Comparison of ENCODE assay signal across 23 mouse cellular contexts in the genomic region with DNA sequence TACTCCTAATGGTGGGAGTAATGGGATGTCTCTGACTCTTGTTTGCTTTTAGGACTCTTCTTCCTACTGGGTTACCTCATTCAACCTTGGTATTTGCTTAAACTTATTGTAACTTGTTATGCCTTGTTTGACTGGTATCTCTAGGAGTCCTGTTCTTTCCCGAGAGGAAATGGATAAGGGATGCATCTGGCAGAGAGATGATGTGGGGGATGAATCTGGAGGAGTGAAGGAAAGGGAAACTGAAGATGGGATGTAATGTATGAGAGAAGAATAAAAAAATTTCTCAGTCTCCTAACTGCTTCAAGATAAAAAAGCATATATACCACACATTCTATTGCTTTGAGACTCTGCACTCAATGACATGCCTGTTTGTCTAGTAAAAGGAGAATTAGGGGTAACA. TPM values are rescaled to one million over a fixed set of nuclear protein-coding genes. Genes with fewer than 3 reads are reported as not detected.
DNase-seq lines count a peak whose midpoint lies in the region; TF ChIP-seq lines count a peak whose summit lies in the region.
"Had no signal": no experiment of that assay in that cellular context is flagged by ENCODE, and none has a peak within 500 bp of the region (broad histone marks: within the 10 kb centered on the region; RNA-seq: fewer than 3 reads in every experiment).

No protein-coding gene starts in this region.

- intact Hi-C loops in left cerebral cortex, adult 2 months (cut with DNase I) = loop anchor here (2.0 to 5.0 kb wide), 5 partner anchors 54 to 351 kb away; a partner anchor contains a TSS
- intact Hi-C loops in left cerebral cortex, postnatal 4 days (cut with DNase I) = no loop called here

- H3K4me3 ChIP-seq in left cerebral cortex, adult 2 months = no peak overlapping the region
- H3K4me3 ChIP-seq: embryonic facial prominence, embryonic 15.5 days; erythroblast, embryonic 14.5 days; forebrain, embryonic 10.5 days; heart, embryonic 10.5 days; hindbrain, embryonic 12.5 days had no signal

- TF ChIP-seq CTCF in left cerebral cortex, adult 2 months (IDR thresholded peaks at IDR 0.05) = no peak

- H3K27ac ChIP-seq in left cerebral cortex, adult 2 months = peak overlapping the region; percentile 85
- H3K27ac ChIP-seq: embryonic facial prominence, embryonic 15.5 days; forebrain, embryonic 10.5 days; heart, embryonic 10.5 days; hindbrain, embryonic 12.5 days had no signal

- DNase-seq in frontal cortex, postnatal 36 days (ENCODE audit: low spot score in 2 of 2) = peak; percentile 12 to 37
- no peak for DNase-seq in frontal cortex, postnatal 14 days (ENCODE audit: low spot score in 2 of 2)
- no peak for DNase-seq in left cerebral cortex, adult 2 months (ENCODE audit: extremely low spot score in 1 of 2, low spot score in 2 of 2)
- DNase-seq in left cerebral cortex, postnatal 4 days = no peak
- peak; percentile 7 for DNase-seq in testis, postnatal 14 days (ENCODE audit: low spot score)
- no peak for DNase-seq in testis, postnatal 10 days (ENCODE audit: low spot score)
- DNase-seq: adrenal gland, postnatal 14 days; cerebellum, adult 8-10 months; cerebellum, postnatal 14 days; embryo, embryonic 11 days; gastrocnemius, postnatal 10 days; heart, adult 18-20 months; heart, postnatal 10 days; heart, postnatal 4 days had no signal

RNA-seq across cellular contexts. Expression of a gene that starts 6.1 kb away (rescaled TPM):
- not detected for total RNA-seq in left cerebral cortex, adult 2 months (2021)
- total RNA-seq in left cerebral cortex, postnatal 4 days (2021) = not detected
- total RNA-seq: adrenal gland, adult 18-20 months; adrenal gland, postnatal 14 days; CH12.LX; common myeloid progenitor, adult 5-6 weeks; gastrocnemius, postnatal 10 days; gastrocnemius, postnatal 4 days; heart, adult 18-20 months; heart, postnatal 10 days; heart, postnatal 4 days had no signal

RNA-seq across cellular contexts. Expression of a gene that starts 14.7 kb away (rescaled TPM):
- total RNA-seq in left cerebral cortex, adult 2 months (2021) = not detected
- total RNA-seq in left cerebral cortex, postnatal 4 days (2021) = not detected
- total RNA-seq: adrenal gland, adult 18-20 months; adrenal gland, postnatal 14 days; CH12.LX; common myeloid progenitor, adult 5-6 weeks; gastrocnemius, postnatal 10 days; gastrocnemius, postnatal 4 days; heart, adult 18-20 months; heart, postnatal 10 days; heart, postnatal 4 days had no signal

RNA-seq across cellular contexts. Expression of a gene that starts 29.3 kb away (rescaled TPM):
- total RNA-seq in left cerebral cortex, adult 2 months (2021) = not detected
- total RNA-seq in left cerebral cortex, postnatal 4 days (2021) = not detected
- total RNA-seq: adrenal gland, adult 18-20 months; adrenal gland, postnatal 14 days; CH12.LX; common myeloid progenitor, adult 5-6 weeks; gastrocnemius, postnatal 10 days; gastrocnemius, postnatal 4 days; heart, adult 18-20 months; heart, postnatal 10 days; heart, postnatal 4 days had no signal

RNA-seq across cellular contexts. Expression of a gene that starts 56.4 kb away (rescaled TPM):
- not detected for total RNA-seq in left cerebral cortex, adult 2 months (2021)
- total RNA-seq in left cerebral cortex, postnatal 4 days (2021) = not detected
- total RNA-seq: adrenal gland, adult 18-20 months; adrenal gland, postnatal 14 days; CH12.LX; common myeloid progenitor, adult 5-6 weeks; gastrocnemius, postnatal 10 days; gastrocnemius, postnatal 4 days; heart, adult 18-20 months; heart, postnatal 10 days; heart, postnatal 4 days had no signal

Comparison
In these comparisons a context has a peak if more than half of its experiments do, and no peak if none do; other contexts are left out.
1. DNase-seq: peak in frontal cortex, postnatal 36 days (2 of 2) and testis, postnatal 14 days (single experiment); none in frontal cortex, postnatal 14 days (0 of 2), left cerebral cortex, adult 2 months (0 of 2), left cerebral cortex, postnatal 4 days (single experiment) and testis, postnatal 10 days (single experiment).